Mouse (Mus musculus) megakaryocyte-erythroid progenitor cell, adult 5-6 weeks (primary cell): Measurements from ENCODE around the gene Mrps5. TPM values are rescaled to one million over a fixed set of nuclear protein-coding genes. Genes with fewer than 3 reads are reported as not detected.

Source experiments
- ATAC-seq: replicated peaks from 2 replicates; pipeline ENCODE4 v1.8.0; 2016; ENCODE audit warnings: mild to moderate bottlenecking, inconsistent platforms; ENCODE audit not compliant: severe bottlenecking, poor library complexity, low FRiP score, low TSS enrichment
- total RNA-seq, 2 experiments: library from RNA; stranded (forward) in 1 of 2; stranded (reverse) in 1 of 2; fragments of 200-1000, 215-1000 nt in 1 of 2; fragments of >200 nt in 1 of 2; fragmentation: Nextera tagmentation in 1 of 2; gene quantifications; 2 replicates each; pipeline ENCODE4 v1.2.3; 2014 to 2017

Gene Mrps5
- total RNA-seq, 2 experiments from 2014 or later, result 74.2 to 164 TPM

GRCm38 (mm10) chr2:127656086-127656720, 69.2 kb downstream of the Mrps5 start, which contains the start of gene Mal:
TSS of gene Mal (minus strand) at chr2:127656695.
- no peak for ATAC-seq

Other genes with a start within 250 kb of the Mrps5 start
- gene Astl, start 248.6 kb upstream of the Mrps5 start, total RNA-seq (2014; fragmentation: Nextera tagmentation), result 0.40 TPM in 1 of 2 replicates, not detected in the other
- not detected in 2 replicates for gene Astl, start 248.6 kb upstream of the Mrps5 start, total RNA-seq (2017)
- not detected in 2 replicates for gene Adra2b, start 224.0 kb upstream of the Mrps5 start, total RNA-seq (2014; fragmentation: Nextera tagmentation)
- not detected in 2 replicates for gene Adra2b, start 224.0 kb upstream of the Mrps5 start, total RNA-seq (2017)
- gene Gpat2, start 162.0 kb upstream of the Mrps5 start, total RNA-seq (2014; fragmentation: Nextera tagmentation), result not detected in 2 replicates
- not detected in 2 replicates for gene Gpat2, start 162.0 kb upstream of the Mrps5 start, total RNA-seq (2017)
- gene Fahd2a, start 142.7 kb upstream of the Mrps5 start, total RNA-seq (2014; fragmentation: Nextera tagmentation), result 17.8 and 18.9 TPM in 2 replicates
- 1.8 and 3.5 TPM in 2 replicates for gene Fahd2a, start 142.7 kb upstream of the Mrps5 start, total RNA-seq (2017)
- gene Kcnip3, start 65.1 kb upstream of the Mrps5 start, total RNA-seq (2014; fragmentation: Nextera tagmentation), result not detected in 2 replicates
- 0.15 TPM in 1 of 2 replicates, not detected in the other for gene Kcnip3, start 65.1 kb upstream of the Mrps5 start, total RNA-seq (2017)
- gene Prom2, start 45.8 kb upstream of the Mrps5 start, total RNA-seq (2014; fragmentation: Nextera tagmentation), result not detected in 2 replicates
- not detected in 2 replicates for gene Prom2, start 45.8 kb upstream of the Mrps5 start, total RNA-seq (2017)
- gene Zfp661, start 128 bp upstream of the Mrps5 start, total RNA-seq (2014; fragmentation: Nextera tagmentation), result 4.5 and 6.5 TPM in 2 replicates
- 4.5 and 6.2 TPM in 2 replicates for gene Zfp661, start 128 bp upstream of the Mrps5 start, total RNA-seq (2017)
- gene Mal, start 69.5 kb downstream of the Mrps5 start, total RNA-seq (2014; fragmentation: Nextera tagmentation), result not detected in 2 replicates
- not detected in 2 replicates for gene Mal, start 69.5 kb downstream of the Mrps5 start, total RNA-seq (2017)
- not detected in 2 replicates for gene Mall, start 142.7 kb downstream of the Mrps5 start, total RNA-seq (2014; fragmentation: Nextera tagmentation)
- gene Mall, start 142.7 kb downstream of the Mrps5 start, total RNA-seq (2017), result not detected in 2 replicates
- 19.2 and 19.3 TPM in 2 replicates for gene Nphp1, start 201.7 kb downstream of the Mrps5 start, total RNA-seq (2014; fragmentation: Nextera tagmentation)
- gene Nphp1, start 201.7 kb downstream of the Mrps5 start, total RNA-seq (2017), result 24.4 and 26.4 TPM in 2 replicates
- gene Mtln, start 205.3 kb downstream of the Mrps5 start, total RNA-seq (2014; fragmentation: Nextera tagmentation), result 30.9 and 33.7 TPM in 2 replicates
- 50.0 and 59.6 TPM in 2 replicates for gene Mtln, start 205.3 kb downstream of the Mrps5 start, total RNA-seq (2017)
- gene Bub1, start 244.6 kb downstream of the Mrps5 start, total RNA-seq (2014; fragmentation: Nextera tagmentation), result 36.4 and 51.6 TPM in 2 replicates
- 43.2 and 48.8 TPM in 2 replicates for gene Bub1, start 244.6 kb downstream of the Mrps5 start, total RNA-seq (2017)